Mouse (Mus musculus) testis, adult 2 months (tissue): ENCODE data around the gene Bcl2l10.

Source experiments
- CTCF ChIP-seq: fragments of 200-500 bp; IDR thresholded peaks from 2 replicates; pipeline ENCODE4 v1.5.1; 2012; ENCODE audit warnings: low read depth, mild to moderate bottlenecking, inconsistent platforms, low read length, moderate library complexity; ENCODE audit not compliant: control insufficient read depth, insufficient read depth, insufficient replicate concordance
- POLR2A ChIP-seq: fragments of 200-500 bp; IDR thresholded peaks from 2 replicates; pipeline ENCODE4 v1.6.1; 2012; ENCODE audit warnings: low read depth, mild to moderate bottlenecking, inconsistent platforms, low read length, moderate library complexity; ENCODE audit not compliant: control insufficient read depth

GRCm38 (mm10) chr9:75348066-75348465 lies 508 bp downstream of the Bcl2l10 start:
- no peak for TF ChIP-seq CTCF
- TF ChIP-seq POLR2A = no peak
